Mouse (Mus musculus): Measurements from ENCODE around the gene Snrpg.

DNA sequence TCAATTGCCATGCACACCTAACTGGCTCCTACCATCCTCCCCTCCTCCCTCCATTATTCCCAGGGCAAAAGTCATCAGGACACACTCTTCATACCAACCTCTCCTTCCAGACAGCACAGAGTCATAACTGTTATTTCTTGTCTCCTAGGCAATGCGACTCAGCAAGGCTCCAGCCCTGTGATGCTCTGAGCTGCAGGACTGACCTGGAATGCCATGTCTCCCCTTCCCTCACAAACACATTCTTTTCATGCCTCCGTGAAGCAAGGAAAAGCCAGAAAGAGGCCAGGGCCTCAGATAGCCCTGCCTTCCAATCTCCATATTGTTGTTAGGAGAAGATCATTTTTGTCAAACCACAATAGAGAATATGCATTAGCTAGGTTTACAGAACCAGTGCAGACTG is 25.0 kb upstream of the Snrpg start:
- TF ChIP-seq CTCF (IDR thresholded peaks at IDR 0.05; ENCODE audit: borderline replicate concordance, insufficient read depth, low read depth, low read length) (no peak), POLR2A (IDR thresholded peaks at IDR 0.05; ENCODE audit: borderline replicate concordance, insufficient read depth, low read length) (no peak)
